Mouse (Mus musculus) lung, embryonic 15.5 days (tissue): ENCODE results near the gene Metap2. TPM values are rescaled to one million over a fixed set of nuclear protein-coding genes. Genes with fewer than 3 reads are reported as not detected.
"Not testable (repeated sequence)": the region's sequence is repeated elsewhere in the genome, so short reads cannot be mapped to it uniquely, and the experiment has no call there.

Source experiments
- ATAC-seq: fragments of 200-750 bp; cut with Nextera tagmentation; 2 replicates; pipeline ENCODE4 v1.8.0; 2017; ENCODE audit warnings: moderate number of reproducible peaks, borderline replicate concordance; ENCODE audit not compliant: low FRiP score, low TSS enrichment; ENCODE audit errors: extremely low read depth
- H3K27ac ChIP-seq: fragments of 300-500 bp; sonication (generic); 2 replicates; pipeline ENCODE4 v1.5.1; 2015; ENCODE audit warnings: moderate library complexity, mild to moderate bottlenecking, inconsistent platforms
- H3K27me3 ChIP-seq: fragments of 300-500 bp; sonication (generic); 2 replicates; pipeline ENCODE4 v1.6.1; 2015; ENCODE audit warnings: inconsistent platforms
- H3K36me3 ChIP-seq: fragments of 300-500 bp; sonication (generic); 2 replicates; pipeline ENCODE4 v1.6.1; 2015; ENCODE audit warnings: inconsistent platforms
- H3K4me1 ChIP-seq: fragments of 300-500 bp; sonication (generic); 2 replicates; pipeline ENCODE4 v1.6.1; 2015; ENCODE audit warnings: inconsistent platforms
- H3K4me2 ChIP-seq: fragments of 300-500 bp; sonication (generic); 2 replicates; pipeline ENCODE4 v1.6.1; 2015; ENCODE audit warnings: inconsistent platforms, mild to moderate bottlenecking, moderate library complexity
- H3K4me3 ChIP-seq: fragments of 300-500 bp; sonication (generic); 2 replicates; pipeline ENCODE4 v1.5.1; 2015; ENCODE audit warnings: mild to moderate bottlenecking, inconsistent platforms
- H3K9ac ChIP-seq: fragments of 300-500 bp; sonication (generic); 2 replicates; pipeline ENCODE4 v1.6.1; 2015; ENCODE audit warnings: inconsistent platforms
- H3K9me3 ChIP-seq: fragments of 300-500 bp; sonication (generic); 2 replicates; pipeline ENCODE4 v1.6.1; 2016; ENCODE audit warnings: inconsistent platforms
- WGBS: fragments of 180-500 bp; shearing (Covaris S2); methylation state at CpG from one replicate; pipeline ENCODE4 v1.1.7; 2015; 5-methylcytosine and 5-hydroxymethylcytosine counted together
- polyA plus RNA-seq: library from polyadenylated mRNA; unstranded; fragments of >200 nt; fragmentation: Nextera tagmentation; extraction: Ambion mirVana; gene quantifications from 2 replicates; pipeline ENCODE4 v1.2.1, GENCODE M21; 2015

Metap2 gene
- polyA plus RNA-seq, 1 experiment from 2014 or later: 180 TPM

- no peaks in the 10 kb centered on the region for H3K36me3 ChIP-seq
- no peak overlapping the region for H3K4me2 ChIP-seq
- no peak for ATAC-seq
- H3K4me3 ChIP-seq: no peak overlapping the region
- WGBS: 49% methylated on average over 7 of the region's 7 CpGs
- H3K4me1 ChIP-seq: peaks cover 4% of the 10 kb centered on the region; the same call in 1 of the 2 replicates
- no peaks in the 10 kb centered on the region for H3K27me3 ChIP-seq
- no peak overlapping the region for H3K9ac ChIP-seq
- H3K27ac ChIP-seq: no peak overlapping the region
- no peaks in the 10 kb centered on the region for H3K9me3 ChIP-seq
These were observed 86.2 kb downstream of the Metap2 start for GRCm38 (mm10) chr10:93810590-93811185.

GRCm38 (mm10) chr10:93809438-93809837 is 87.5 kb downstream of the Metap2 start:
- H3K4me2 ChIP-seq, ATAC-seq, H3K4me1 ChIP-seq, H3K27ac ChIP-seq, H3K9me3 ChIP-seq, H3K9ac ChIP-seq, H3K27me3 ChIP-seq, H3K4me3 ChIP-seq, H3K36me3 ChIP-seq: not testable (repeated sequence)
- 91% methylated on average over 8 of the region's 8 CpGs for WGBS

Other genes with a start within 250 kb of the Metap2 start
- 0.29 and 0.30 TPM in 2 replicates for gene Usp44, start 65.5 kb downstream of the Metap2 start, polyA plus RNA-seq
- 27.8 TPM in 2 replicates for gene Vezt, start 138.7 kb upstream of the Metap2 start, polyA plus RNA-seq
- 3.1 and 3.2 TPM in 2 replicates for gene Fgd6, start 138.9 kb upstream of the Metap2 start, polyA plus RNA-seq